Mouse (Mus musculus) embryonic fibroblast, embryonic 13.5 days (primary cell): ENCODE results near the gene Tedc2.

ENCODE experiments used
- CTCF ChIP-seq: IDR thresholded peaks from 2 replicates; pipeline ENCODE4 v1.5.1; 2011; ENCODE audit warnings: mild to moderate bottlenecking, control low read depth, low read length, moderate library complexity, borderline replicate concordance; ENCODE audit not compliant: insufficient read depth
- POLR2A ChIP-seq: IDR thresholded peaks from 2 replicates; pipeline ENCODE4 v1.6.1; 2011; ENCODE audit warnings: low read depth, mild to moderate bottlenecking, control low read depth, low read length, moderate library complexity

DNA sequence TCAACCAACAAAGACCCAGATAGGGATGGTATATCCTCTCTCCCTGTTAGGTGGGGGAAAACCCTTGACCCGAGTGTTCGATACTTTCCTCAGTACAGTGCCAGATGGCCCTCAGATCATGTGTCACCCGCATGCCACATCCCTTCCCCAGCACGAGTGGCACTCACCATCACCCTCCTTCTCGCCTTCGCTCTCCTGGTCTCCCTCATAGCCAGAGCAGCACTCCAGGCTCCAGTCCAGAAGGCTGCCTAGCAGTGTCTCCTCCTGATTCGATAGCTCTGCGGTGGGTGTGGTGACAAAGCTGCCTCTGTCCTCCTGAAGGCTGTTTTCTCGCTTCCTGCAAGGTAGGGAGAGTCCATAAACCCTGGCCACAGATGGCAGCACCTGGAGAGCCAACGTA is 4.1 kb upstream of the Tedc2 start:
- TF ChIP-seq CTCF: no peak
- no peak for TF ChIP-seq POLR2A
